Mouse (Mus musculus) urinary bladder, postnatal 36 days (tissue): ENCODE measurements around the gene Ikzf1.
A peak's percentile ranks its signal among the peaks of the same experiment; 100 is the strongest.

Experiments
- DNase-seq, 2 experiments: peaks; one replicate each; pipeline ENCODE4 v3.0.0; 2022; ENCODE audit warnings: low spot score in 2 of 2, mixed read lengths in 1 of 2

Gene Ikzf1

DNA sequence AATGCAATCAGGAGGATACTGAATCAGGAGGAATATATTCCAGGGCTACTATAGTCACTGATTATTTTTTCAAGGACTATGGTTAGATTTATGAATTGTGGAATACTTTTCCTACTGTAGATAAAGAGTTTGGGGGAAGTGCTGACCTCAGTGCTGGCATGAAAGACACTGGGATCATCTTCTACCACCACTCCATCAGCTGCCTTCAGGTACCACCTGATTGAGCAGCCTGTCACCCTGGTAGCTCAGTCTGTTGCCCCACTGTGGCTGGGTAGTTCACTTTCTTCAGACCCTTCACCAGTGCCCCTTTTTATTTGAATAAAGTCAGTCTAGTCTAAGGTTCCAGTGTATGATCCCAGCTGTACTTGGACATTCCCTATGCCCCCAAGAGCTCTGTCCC is 81.9 kb downstream of the Ikzf1 start:
- no peak for DNase-seq

DNA sequence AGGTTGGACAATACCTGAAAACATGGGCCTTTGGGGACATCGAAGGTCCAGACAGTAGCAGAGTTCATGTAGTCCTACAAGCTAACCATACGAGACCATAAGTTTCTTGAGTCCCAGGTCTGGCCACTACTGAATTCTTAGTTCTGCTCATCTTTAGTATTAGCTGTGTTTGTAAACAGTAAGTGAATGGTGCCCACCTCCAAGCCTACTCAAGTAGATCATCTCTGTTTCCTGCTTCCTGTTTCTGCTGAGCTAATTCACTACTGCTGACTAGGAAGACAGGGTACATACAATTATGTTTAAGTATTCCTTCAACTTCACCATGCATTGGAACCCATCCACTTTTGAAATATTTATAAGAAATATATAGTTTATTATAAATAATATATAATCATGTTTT is 83.3 kb downstream of the Ikzf1 start:
- DNase-seq = no peak

DNA sequence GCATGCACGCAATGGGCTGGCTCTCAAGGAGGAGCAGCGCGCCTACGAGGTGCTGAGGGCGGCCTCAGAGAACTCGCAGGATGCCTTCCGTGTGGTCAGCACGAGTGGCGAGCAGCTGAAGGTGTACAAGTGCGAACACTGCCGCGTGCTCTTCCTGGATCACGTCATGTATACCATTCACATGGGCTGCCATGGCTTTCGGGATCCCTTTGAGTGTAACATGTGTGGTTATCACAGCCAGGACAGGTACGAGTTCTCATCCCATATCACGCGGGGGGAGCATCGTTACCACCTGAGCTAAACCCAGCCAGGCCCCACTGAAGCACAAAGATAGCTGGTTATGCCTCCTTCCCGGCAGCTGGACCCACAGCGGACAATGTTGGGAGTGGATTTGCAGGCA is 84.5 kb downstream of the Ikzf1 start:
- DNase-seq = no peak

DNA sequence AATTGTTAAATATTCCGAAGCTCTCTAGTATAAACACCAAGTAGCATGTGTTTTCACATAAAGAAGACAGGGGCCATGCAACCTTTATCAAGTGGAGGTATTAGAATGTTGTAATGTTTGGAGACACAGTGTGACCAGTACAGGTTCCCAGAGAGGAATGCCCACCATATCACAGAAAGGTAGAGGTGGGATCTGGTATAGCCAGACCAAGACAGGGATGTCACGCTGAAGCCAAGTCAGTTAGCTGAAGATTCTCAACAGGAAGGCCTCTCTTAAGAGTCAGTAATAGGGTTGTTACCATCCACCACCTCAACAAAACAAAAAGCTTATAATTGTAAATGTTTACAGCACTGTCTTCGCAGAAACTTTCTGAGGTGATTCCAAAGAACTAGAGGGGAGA is 85.9 kb downstream of the Ikzf1 start:
- DNase-seq = no peak

DNA sequence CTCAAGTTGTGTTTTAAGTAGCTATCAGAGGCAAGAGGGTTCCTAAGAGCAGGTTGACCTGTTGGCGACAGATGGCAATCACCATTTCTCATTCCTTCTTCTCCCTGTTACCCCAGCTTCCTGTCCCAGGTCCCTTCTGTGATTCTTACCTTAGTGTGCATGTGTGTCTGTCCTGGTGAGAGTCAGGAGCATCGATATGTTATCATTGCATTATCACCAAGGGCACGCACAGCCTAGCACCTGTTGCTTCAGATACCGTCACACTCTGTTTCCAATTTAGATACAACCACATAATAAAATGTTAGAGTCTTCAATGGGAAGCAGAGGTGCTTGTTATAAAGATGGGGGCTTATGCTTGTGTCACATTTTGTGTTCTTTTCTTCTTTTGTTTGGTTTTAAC is 87.4 kb downstream of the Ikzf1 start:
- no peak for DNase-seq

DNA sequence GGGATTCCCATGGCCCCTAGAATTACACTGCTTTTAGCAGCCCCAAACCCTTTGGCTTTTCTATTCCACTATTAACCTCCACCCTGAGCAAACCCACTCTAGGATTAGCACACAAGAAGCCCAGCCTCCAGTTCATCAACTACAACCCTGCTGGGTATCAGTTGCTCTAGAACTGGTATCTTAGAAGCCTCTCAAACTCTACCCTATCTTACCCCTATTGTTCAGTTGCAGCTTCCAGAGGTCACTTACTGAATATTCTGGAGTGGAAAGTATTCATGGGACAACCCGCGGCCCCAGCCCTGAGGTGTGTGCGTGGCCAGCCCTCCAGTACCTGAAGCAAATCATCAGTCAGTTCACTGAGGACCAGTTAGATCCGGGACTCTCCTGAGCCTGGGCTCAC is 89.6 kb downstream of the Ikzf1 start:
- no peak for DNase-seq

DNA sequence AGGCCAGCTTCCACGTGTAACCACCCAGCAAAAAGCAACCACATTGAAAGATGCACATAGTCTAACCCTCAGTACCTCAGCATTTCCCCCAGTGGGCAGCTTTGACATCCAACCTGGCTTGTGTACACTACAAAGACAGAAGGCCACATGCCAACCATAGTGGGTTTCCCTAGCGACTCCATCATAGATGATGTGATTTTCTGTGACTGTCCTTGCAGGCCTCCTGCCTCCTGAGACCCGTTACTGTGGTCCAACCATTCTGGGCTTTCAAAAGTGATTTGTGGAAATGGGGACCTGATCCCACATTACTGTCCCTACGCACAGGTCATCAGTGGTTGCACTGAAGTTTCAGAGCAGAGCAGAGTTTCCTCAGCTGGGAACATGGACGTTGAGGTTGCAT is 90.1 kb downstream of the Ikzf1 start:
- DNase-seq = no peak

DNA sequence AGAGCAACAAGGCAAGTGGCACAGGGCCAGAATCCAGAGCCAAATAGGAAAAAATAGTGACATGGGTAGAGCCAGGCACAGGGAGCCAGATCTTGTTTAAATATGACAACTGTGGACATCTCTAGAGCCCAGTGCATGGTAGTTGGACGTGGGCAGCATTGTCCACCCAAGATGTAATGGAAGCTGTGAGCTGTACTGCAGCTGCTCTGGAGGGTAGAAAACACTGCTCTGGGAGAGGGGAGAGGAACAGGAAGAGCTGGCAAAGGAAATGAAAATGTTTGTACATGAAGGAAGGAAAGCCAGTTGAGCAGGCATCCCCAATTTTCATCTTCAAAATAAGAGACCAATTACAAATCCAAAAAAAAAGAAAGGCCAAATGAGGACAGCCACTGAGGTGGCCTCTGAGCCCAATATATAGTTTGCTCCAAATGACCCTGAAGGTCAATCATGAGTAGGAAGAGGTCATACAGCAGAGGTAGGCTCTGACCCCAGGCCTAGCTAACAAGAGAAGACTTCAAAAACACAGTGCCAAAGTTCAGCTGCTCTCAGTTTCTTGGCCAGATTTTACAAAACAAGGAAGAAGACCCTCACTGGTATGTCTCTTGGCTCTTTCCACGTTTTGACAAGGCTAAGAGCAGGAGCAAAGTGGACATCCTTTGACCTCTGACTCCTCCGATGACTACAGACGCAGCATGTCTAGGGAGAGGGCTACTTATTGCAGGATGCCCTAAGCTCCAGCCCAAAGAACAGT is 91.4 kb downstream of the Ikzf1 start:
- DNase-seq = no peak

DNA sequence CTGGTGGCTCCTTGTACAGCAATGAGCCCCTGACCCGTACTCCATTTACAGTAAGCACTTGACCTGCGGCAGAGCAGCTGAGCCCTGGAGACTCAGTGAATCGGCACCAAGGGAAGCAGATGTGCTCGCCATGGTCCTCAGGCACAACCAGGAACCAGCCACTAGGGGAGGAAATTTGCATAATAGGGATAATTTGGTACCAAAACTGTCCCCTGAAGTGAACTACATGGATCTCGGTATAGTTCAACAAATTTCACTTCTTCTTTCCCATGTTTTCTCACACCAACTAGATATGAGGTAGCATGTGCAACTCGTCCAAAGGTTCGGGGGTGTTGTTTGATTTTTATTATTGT is 92.0 kb downstream of the Ikzf1 start:
- DNase-seq = no peak

DNA sequence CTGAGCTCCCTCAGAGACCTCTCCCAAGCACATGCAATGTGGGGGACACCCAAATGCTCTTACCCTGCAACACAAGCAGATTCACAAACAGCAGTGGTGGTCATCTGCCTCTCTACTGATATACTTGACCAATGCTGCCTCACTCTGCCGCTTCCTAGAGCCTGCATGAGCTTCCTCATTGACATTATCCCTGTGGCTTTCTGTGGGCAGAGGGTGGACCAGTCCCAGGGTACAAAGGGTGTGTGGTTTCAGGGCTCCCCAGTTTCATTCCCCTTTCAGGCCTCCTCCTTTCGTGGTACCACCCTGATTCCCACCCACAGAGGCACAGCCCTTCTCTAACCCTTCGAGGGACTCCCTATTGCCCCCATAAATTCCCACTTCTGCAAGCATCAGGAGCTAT is 92.4 kb downstream of the Ikzf1 start:
- DNase-seq = no peak

DNA sequence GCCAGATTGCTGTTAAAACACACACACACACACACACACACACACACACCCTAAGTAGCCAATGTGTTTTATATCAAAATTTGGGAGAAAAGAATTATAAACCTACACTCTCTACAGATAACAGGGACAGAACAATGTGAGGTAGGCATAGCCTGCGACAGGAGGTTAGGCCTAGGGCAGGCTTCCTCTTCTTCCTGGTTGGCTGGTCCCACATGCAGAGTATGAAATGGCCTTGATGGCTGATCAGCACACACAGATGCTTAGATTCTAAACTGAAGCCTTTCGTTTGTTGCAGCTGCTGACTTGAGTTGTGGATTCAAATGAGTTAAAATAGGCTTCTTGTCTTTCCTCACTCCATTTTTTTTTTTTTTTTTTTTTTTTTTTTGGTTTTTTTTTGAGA is 93.0 kb downstream of the Ikzf1 start:
- DNase-seq = no peak

DNA sequence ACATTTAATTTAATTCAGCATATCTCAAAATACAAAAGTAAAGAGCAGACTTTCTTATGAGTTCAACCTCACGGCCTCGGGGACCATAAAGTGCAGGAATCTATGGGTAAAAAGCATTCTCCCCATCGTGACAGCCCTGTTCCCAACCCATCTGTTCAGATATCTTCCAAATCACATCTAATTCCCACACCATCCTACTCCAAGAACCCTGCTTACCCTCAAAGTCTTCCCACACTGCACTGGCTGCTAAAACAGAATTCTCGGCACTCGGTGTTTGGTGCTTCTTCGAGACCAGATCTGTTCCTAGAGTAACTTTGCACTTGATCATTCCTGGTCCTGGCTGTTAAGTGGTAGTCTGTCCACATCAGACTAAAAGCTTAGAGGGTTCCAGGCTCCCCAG is 93.5 kb downstream of the Ikzf1 start:
- DNase-seq = no peak

DNA sequence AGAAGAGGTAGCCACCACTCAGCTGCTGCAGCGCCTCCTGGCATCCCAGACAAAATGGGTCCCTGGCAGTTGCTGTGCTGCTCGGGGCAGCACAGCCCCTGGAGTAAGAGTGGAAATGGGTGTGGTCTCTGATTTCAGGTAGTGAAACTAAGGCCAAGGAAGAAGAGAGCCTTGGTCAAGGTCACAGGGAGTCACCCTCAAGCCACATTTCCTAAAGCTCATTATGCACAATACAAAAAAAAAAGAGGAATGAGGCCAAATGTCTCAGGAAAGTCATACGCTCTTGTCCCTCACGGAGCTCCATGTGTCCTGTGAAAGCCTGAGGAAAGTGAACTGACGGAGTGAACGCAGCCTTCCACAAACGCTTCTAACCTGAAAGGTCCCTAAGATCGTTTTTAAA is 96.9 kb downstream of the Ikzf1 start:
- no peak for DNase-seq

DNA sequence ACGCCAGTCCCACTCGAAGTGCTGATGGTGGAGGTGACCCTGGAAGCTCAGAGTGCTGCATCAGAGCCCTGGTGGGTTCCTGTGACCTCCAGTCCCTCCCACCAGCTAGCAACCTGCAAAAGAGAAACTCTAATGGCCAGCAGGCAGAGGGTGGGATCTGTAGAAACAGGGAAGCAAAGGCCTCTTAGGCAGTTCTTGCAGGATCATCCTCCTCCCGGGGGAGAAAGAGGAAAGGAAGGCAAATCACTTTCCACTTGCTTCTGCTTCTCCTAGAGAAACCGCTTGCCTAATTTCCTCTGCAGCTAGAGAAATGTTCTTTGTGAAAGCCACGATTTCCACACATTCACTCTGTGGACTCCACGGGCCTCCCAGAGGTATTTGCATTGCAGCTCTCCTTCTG is 100.7 kb downstream of the Ikzf1 start:
- no peak for DNase-seq

DNA sequence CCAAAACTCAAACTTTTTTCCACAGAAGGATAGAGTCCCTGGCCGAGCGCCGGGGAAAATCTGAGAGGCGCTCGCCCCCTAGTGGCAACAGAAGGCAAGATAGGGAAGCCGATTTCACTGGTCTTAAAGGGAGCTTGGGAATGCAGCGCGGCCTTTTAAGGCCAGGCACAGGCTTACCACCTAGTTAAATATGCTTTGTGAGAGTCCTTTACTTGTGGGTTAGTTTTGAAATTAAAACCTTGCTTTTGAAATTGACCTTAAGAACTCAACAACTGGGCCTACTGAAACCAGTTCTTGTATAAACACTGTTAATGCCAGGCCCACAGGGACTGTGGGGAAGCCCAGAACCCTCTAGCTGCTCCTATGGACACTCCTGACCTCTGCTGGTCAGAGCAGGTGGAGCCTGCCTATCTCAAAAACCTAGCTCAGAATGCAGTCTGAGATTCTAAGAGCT is 103.7 kb downstream of the Ikzf1 start:
- DNase-seq = peak; percentile 69 to 72

DNA sequence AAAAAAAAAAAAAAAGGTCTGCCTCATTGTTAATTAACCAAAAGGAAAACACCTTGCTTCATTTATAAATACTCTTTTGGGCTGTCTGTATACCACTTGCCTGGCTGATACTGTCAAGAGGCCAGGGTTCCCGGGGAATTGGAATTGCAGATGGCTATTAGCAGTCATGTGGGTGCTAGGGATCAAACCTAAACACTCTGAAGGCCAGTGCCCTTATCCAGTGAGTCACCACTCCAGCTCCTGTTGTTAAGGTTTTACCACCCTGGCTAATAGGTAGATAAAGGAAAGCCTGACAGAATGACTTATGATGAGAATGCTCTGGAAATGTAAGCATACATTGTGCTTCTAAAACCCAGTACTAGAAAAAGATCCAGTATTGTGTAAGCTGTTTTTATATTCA is 109.8 kb downstream of the Ikzf1 start:
- DNase-seq = no peak

DNA sequence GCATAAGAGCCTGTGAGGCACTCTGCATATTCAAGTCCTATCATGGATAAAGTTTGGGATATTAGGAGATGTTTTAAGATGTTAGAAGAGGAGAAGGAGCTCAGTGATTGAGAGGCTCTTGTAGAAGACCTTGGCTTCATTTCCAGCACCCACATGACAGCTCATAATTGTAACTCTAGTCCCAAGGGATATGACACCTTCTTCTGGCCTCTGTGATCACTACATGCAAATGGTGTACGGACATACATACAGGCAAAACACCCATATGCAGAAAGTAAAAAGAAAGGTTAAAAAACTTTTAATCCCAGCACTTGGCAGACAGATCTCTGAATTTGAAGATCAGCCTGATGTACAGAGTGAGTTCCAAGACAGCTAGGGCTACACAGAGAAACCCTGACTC is 113.9 kb downstream of the Ikzf1 start:
- no peak for DNase-seq

DNA sequence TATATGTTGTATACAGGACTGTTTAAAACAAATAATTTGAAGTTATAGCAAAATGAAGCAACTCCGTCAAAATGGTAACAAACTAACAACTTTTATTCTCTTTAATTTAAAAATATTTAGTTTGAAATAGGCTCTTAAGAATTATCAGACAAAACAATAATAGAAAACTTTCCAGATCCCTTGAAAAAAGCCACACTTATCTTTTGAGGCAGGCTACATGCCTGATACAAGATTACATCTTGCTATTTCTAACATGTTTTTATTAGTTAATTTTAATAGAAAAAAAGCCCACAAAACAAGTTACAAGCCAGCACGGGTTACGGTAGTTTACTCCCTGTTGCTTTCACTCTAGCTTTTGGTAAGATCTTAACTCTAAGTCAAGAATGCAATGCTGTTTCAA is 115.5 kb downstream of the Ikzf1 start:
- no peak for DNase-seq

DNA sequence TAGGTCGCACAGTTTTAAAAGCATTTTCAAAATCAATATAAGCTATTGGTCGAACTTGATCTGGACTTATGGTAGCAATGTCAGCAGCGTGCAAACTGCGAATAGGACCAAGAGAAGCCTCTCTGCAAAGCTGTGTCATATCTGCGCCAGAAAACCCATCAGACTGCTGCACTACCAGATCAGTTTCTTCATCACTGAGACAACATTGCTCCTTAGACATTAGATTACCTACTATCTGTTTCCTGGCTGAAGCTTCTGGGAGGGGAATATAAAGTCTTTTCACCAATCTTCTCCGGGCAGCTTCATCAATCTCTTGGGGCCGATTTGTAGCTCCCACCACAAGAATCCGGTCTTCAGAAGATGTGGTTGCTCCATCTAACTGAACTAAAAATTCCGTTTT is 116.3 kb downstream of the Ikzf1 start:
- no peak for DNase-seq

DNA sequence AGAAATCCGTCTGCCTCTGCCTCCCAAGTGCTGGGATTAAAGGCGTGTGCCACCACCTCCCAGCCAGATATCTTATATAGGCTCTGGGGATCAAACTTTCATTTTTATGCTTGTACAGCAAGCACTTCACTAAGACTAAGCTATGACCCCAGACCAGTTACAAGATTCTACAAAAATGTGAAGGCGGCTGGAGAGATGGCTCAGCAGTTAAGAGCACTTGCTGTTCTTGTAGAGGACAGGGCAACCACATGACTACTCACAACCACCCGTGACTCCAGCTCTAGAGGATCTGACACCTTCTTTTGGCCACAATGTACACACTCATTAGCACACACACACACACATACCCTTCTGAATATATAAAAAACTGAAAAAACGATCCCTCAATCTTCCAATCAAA is 119.6 kb downstream of the Ikzf1 start:
- no peak for DNase-seq

DNA sequence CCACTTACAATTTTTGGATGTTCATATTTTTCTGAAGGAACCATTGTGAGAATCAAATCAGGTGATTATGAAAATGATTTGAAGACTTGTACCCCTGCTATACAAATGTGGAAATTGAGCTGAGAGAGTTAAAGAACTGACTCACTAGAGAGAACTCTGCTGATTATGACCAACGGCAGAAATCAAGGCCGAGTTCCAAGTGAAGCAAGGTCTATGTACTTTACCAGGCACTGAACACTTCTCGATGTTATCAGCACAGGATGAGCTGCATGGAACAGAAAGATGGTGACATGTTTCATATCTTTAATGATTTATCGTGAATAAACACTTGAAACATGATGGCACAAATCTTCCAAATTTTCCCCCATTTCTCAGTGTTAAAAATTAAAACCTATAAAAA is 121.1 kb downstream of the Ikzf1 start:
- DNase-seq = no peak

DNA sequence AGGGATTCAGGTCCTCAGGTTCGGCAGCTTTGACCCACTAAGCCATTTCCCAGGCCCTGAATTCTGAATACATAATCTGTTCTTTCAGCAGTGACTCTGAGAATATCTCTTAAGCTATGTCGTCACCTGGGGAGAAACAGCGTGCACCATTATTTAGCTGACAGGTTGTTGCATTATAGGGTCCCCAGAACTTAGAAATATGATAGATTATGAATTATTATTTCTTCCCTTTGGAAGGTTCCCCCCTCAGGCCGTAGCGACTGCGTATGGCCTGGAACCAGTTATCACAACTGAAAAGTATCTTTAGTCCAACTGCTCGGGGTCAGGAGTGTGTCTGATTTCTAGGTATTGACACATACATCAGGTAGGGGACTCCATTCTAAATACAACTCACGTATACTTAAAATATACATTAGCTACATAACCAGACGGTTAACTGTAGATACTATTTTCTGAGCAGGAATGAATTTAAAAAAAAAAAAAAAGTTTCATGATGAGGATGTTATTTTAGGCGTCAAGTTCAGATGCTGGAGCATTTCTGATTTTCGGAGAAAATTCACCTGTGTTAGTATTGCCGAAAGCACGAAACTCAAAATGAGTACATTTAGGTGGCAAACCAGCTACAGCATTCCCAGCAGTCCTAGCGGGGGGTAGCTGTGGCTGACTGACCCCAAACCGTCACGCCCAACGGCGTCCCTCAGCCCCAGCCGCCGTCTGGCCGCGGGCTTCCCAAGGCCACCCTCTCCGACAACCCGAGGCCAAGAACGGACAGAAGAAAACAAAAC is 123.4 kb downstream of the Ikzf1 start:
- no peak for DNase-seq

DNA sequence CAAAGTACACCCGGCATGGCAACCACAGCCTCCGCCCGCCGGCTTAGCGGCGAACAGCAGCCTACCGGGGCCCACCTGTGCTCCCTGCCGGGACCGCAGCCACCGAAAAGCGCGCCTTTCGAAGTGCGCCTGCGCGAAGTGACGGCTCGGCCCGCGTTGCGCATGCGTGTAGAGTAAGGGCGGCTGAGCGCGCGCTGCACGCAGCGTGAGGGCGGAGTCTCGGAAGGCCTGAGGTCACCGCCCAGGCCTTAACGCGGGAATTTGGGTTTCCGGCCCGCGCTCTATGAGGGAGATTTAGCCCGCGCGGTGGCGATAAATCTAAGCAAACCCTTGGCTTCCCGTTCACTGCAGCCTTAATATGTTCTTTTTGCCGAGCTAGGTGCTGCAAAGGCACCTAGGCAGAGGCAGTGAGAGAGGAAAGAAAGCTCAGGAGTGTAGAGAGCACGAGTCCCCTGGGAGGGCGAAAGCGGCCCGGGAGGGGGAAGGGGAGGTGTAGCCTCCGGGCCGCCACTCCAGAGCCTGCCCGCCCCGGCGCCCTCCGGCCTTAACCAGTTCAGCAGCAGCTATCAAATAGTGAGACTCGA is 124.1 kb downstream of the Ikzf1 start, which contains the start of gene Fignl1:
Gene Fignl1, minus strand, starts transcription at position 143 of the 584 bp plus-strand sequence.
- DNase-seq = peak; percentile 94 to 95
